Mouse (Mus musculus) urinary bladder, postnatal 4 days (tissue): Measurements from ENCODE around the gene Pml.
"Not testable (repeated sequence)": the region's sequence is repeated elsewhere in the genome, so short reads cannot be mapped to it uniquely, and the experiment has no call there.

Experiments
- DNase-seq, 2 experiments: peaks; one replicate each; pipeline ENCODE4 v3.0.0; 2021 to 2022; ENCODE audit warnings: low spot score in 2 of 2

Gene Pml

GRCm38 (mm10) chr9:58271551-58271950 is 22.0 kb upstream of the Pml start:
- not testable (repeated sequence) for DNase-seq

- no peak for DNase-seq
Measured at GRCm38 (mm10) chr9:58271109-58271508, 21.5 kb upstream of the Pml start.

GRCm38 (mm10) chr9:58270081-58270480 is 20.5 kb upstream of the Pml start:
- no peak for DNase-seq

DNA sequence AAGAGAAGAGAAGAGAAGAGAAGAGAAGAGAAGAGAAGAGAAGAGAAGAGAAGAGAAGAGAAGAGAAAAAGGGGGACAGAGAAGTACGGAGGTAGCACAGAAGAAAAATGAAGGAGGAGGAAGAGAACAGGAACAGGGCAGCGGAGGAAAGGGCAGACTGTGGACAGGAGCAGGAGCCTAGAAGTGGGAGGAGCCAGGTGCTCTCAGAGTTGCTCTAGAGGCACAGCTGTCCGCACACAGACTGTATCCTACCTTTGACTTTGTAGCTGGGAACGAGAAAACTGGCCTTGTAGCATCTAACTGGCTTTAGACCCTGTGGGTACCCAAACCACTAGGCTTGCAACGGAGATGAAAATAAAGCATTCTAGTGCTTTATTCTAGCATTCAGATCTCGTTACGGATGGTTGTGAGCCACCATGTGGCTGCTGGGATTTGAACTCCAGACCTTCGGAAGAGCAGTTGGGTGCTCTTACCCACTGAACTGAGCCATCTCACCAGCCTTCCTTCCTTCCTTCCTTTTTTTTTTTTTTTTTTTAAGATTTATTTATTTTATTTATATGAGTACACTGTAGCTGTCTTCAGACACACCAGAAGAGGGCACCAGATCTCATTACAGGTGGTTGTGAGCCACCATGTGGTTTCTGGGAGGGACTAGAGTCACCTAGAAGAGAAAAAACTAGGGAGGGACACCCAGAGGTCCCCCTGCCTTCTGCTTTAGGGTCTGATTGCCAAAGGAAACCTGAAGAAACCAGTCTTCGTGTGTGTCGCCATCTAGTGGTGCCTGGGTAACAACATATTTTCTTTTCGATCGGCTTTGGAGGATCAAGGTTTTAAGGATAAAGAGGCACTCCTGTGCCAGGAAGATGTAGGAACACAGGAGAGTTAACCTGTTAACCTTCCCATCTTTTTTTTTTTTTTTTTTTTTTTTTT is 19.1 kb upstream of the Pml start:
- no peak for DNase-seq

GRCm38 (mm10) chr9:58267046-58267445 is 17.5 kb upstream of the Pml start:
- no peak for DNase-seq

- no peak for DNase-seq
Measured at GRCm38 (mm10) chr9:58266571-58267011, 17.0 kb upstream of the Pml start.

- no peak for DNase-seq
Measured at GRCm38 (mm10) chr9:58265368-58265767, 15.8 kb upstream of the Pml start.

- no peak for DNase-seq
Measured at GRCm38 (mm10) chr9:58262507-58262906, 12.9 kb upstream of the Pml start.

- DNase-seq: no peak
Measured at GRCm38 (mm10) chr9:58255704-58256685, 6.4 kb upstream of the Pml start.

- no peak for DNase-seq
Measured at GRCm38 (mm10) chr9:58255105-58255504, 5.5 kb upstream of the Pml start.

- DNase-seq: not testable (repeated sequence)
Measured at GRCm38 (mm10) chr9:58253805-58254122, 4.2 kb upstream of the Pml start.

DNA sequence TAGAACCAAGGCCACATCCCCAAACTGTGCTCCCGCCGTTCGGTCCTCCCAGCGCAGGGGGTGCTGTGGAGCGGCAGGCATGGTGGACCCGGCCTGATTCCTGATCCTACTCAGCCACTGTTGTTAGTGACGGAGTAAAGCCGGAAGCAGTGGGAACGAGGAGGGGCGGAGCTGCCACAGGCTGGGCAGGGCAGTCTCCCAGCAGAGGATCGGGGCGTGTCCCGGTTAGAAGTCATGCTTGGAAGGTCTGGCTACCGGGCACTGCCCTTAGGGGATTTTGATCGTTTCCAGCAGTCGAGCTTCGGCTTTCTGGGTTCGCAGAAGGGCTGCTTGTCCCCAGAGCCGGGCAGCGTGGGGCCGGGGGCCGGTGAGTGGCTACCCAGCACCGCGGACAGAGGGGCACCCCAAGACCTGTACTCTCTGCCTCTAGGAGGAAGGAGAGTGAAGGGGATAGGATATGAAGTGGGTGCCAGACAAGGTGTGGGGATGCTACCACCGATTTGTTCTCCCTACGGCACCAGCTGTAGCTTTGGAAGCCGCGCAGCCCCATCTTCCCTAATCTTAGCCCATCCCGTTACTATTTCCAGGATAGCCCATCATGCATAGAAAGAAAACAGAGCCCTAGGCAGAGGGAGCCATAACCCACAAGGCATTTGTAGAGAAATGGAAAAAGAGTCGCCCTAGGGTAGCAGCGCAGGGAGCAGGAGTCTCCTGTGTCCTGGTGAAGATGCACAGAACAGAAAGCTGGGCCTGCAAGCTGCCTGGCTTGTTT is 3.6 kb upstream of the Pml start, which contains the start of gene Stoml1:
Gene Stoml1 (plus strand): TSS at position 132 of the 772 bp plus-strand sequence.
- DNase-seq: peak; percentile 92 to 95

DNA sequence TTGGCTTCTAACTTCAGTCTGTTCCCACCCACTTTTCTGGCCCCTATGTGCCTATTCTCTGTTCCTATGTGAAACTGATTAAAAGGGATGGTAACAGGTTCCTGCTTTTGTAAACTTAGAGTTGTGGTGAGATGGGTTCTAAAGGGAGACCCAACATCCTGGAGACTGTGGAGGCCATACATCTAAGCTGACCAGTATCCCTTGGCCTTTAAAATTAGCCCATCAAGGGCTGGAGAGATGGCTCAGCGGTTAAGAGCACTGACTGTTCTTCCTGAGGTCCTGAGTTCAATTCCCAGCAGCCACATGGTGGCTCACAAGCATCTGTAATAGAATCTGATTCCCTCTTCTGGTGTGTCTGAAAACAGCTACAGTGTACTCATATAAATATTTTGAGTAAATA is 1.1 kb upstream of the Pml start:
- not testable (repeated sequence) for DNase-seq

DNA sequence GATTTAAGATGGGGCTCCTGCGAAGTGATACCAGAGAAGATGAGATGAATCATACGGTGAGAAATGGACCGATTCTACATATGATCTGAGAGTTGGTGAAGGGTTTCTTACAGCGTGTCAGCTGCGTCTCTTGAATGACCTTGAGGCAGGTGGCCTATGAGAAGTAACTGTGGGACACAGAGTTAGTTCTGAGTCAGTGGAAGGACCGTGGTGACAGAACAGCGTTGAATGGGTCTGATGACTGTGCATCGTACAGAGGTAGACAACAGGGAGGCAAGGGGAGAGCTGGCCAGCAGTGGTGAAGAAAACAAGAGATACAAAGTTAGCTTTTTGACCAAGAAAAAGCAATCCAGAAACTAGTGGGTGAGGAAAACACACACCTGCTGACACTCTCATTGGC is 736 bp upstream of the Pml start:
- no peak for DNase-seq

- DNase-seq: no peak
Measured at GRCm38 (mm10) chr9:58248746-58249413, 706 bp downstream of the Pml start.

- peak; percentile 79 to 85 for DNase-seq
Measured at GRCm38 (mm10) chr9:58247064-58247759, 2.4 kb downstream of the Pml start.

GRCm38 (mm10) chr9:58246083-58246591 is 3.4 kb downstream of the Pml start:
- no peak for DNase-seq

DNA sequence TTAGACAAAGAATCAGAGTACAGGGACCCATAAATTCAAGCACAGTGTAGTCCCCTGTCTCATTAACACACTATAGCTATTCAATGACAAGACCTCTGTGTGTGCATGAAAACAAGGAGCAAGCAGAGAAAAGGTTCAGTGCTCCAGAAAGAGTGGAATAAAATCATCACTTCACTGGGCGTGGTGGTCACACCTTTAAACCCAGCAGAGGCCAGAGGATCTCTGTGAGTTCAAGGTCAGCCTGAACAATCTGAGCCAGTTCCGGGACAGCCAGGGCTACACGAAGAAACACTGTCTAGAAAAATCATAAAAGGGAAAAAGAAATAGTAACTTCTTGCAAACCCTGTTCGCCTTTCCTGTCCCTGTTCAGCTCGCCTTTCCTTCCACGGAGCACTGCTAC is 5.9 kb downstream of the Pml start:
- DNase-seq: no peak

DNA sequence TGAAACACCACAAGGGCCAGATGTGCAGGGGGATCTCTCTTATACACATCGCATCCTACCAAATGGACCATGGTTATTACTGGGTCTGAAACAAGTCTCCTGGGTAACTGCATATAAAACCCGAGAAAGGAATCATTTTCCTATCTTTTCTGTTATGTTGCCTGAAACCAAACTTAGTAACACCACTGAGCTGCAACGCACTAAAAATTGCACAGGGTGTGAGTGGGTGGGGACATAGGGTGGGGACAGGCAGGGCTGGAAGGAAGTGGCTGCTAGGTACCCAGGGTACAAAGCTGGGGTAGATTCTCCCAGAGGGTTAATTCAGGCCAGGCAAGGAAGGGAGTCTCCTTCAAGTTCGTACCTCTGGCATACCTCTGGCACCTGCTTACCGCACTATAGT is 6.9 kb downstream of the Pml start:
- no peak for DNase-seq
